12 mouse cellular contexts compared by ENCODE assay signal in the genomic region with DNA sequence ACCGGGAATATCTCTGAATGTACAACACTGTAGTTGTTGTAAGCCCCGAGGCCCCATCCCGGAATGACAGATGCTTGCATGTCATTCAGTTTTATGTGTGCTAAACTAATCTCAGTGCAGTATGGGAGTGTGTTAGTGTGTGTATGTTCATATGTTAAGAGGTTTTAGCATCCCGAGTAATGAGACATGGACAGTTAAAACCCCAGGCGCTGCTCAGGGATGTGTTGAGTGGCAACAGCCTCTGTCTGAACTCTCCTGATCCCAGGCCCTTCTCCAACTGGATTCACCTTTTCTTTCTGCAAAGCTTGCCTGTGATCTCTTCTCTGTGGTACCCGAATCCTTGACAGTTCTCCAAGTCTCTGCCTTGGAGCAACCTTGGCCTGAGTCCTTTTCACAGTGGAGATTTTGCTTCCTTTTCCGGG. TPM values are rescaled to one million over a fixed set of nuclear protein-coding genes. Genes with fewer than 3 reads are reported as not detected.
A peak's percentile ranks its signal among the peaks of the same experiment; 100 is the strongest.
DNase-seq lines count a peak whose midpoint lies in the region; ATAC-seq and TF ChIP-seq lines count a peak whose summit lies in the region.
"Had no signal": no experiment of that assay in that cellular context is flagged by ENCODE, and none has a peak within 500 bp of the region (broad histone marks: within the 10 kb centered on the region; RNA-seq: fewer than 3 reads in every experiment).

No protein-coding gene starts in this region.

- H3K9me3 ChIP-seq in midbrain, embryonic 16.5 days (replicated peaks; ENCODE audit: control insufficient read depth, low read length, poor library complexity, severe bottlenecking): no peaks in the 10 kb centered on the region
- no peaks in the 10 kb centered on the region for H3K9me3 ChIP-seq in midbrain, embryonic 10.5 days (replicated peaks)
- no peaks in the 10 kb centered on the region for H3K9me3 ChIP-seq in kidney, embryonic 15.5 days (replicated peaks)
- no peaks in the 10 kb centered on the region for H3K9me3 ChIP-seq in kidney, embryonic 16.5 days (ENCODE audit: low read length)
- H3K9me3 ChIP-seq: heart, embryonic 13.5 days; liver, embryonic 12.5 days had no signal

- WGBS in midbrain, embryonic 16.5 days: 79% methylated on average over 7 of the region's 7 CpGs
- WGBS in midbrain, embryonic 10.5 days: 82% methylated on average over 7 of the region's 7 CpGs
- 69% methylated on average over 7 of the region's 7 CpGs for WGBS in kidney, embryonic 15.5 days
- WGBS in kidney, embryonic 16.5 days: 72% methylated on average over 7 of the region's 7 CpGs

- H3K4me1 ChIP-seq in midbrain, embryonic 16.5 days (ENCODE audit: control insufficient read depth, insufficient read depth, low read length): peaks cover 3% of the 10 kb centered on the region; the same call in 1 of the 2 replicates
- peaks cover 12% of the 10 kb centered on the region for H3K4me1 ChIP-seq in midbrain, embryonic 10.5 days
- peaks cover 12% of the 10 kb centered on the region for H3K4me1 ChIP-seq in kidney, embryonic 15.5 days
- H3K4me1 ChIP-seq in kidney, embryonic 16.5 days (ENCODE audit: insufficient read depth, low read length): peaks cover 14% of the 10 kb centered on the region; the same call in 1 of the 2 replicates
- H3K4me1 ChIP-seq: liver, embryonic 12.5 days had no signal

- H3K36me3 ChIP-seq in midbrain, embryonic 16.5 days (ENCODE audit: control insufficient read depth, insufficient read depth, low read length): no peaks in the 10 kb centered on the region
- no peaks in the 10 kb centered on the region for H3K36me3 ChIP-seq in midbrain, embryonic 10.5 days
- no peaks in the 10 kb centered on the region for H3K36me3 ChIP-seq in kidney, embryonic 15.5 days
- no peaks in the 10 kb centered on the region for H3K36me3 ChIP-seq in kidney, embryonic 16.5 days (ENCODE audit: insufficient read depth, low read length)
- H3K36me3 ChIP-seq: heart, embryonic 13.5 days; liver, embryonic 12.5 days had no signal

- intact Hi-C loops in gastrocnemius, adult 2 months (cut with DNase I): loop anchor here (2.0 kb wide), 2 partner anchors 51 to 241 kb away; no protein-coding TSS in a partner anchor
- intact Hi-C loops in gastrocnemius, postnatal 14 days (cut with DNase I; ENCODE audit: low total_unique reads): no loop called here

- H3K4me2 ChIP-seq in midbrain, embryonic 16.5 days (ENCODE audit: low read length): no peak overlapping the region
- H3K4me2 ChIP-seq in kidney, embryonic 15.5 days: no peak overlapping the region
- no peak overlapping the region for H3K4me2 ChIP-seq in kidney, embryonic 16.5 days (replicated peaks; ENCODE audit: low read depth, low read length)
- H3K4me2 ChIP-seq: heart, embryonic 13.5 days; liver, embryonic 12.5 days; midbrain, embryonic 11.5 days had no signal

- no peak overlapping the region for H3K4me3 ChIP-seq in gastrocnemius, adult 2 months
- H3K4me3 ChIP-seq in midbrain, embryonic 16.5 days (ENCODE audit: low read depth, low read length): no peak overlapping the region
- H3K4me3 ChIP-seq in midbrain, embryonic 10.5 days: no peak overlapping the region
- no peak overlapping the region for H3K4me3 ChIP-seq in kidney, embryonic 15.5 days (replicated peaks)
- H3K4me3 ChIP-seq in kidney, embryonic 16.5 days (ENCODE audit: low read length): no peak overlapping the region
- H3K4me3 ChIP-seq: heart, embryonic 13.5 days; liver, embryonic 12.5 days had no signal

- no peak for DNase-seq in gastrocnemius, adult 2 months
- DNase-seq in gastrocnemius, postnatal 14 days: no peak
- DNase-seq in midbrain, embryonic 10.5 days (ENCODE audit: low spot score): no peak
- DNase-seq in cerebellum, postnatal 10 days: peak; percentile 69 to 75
- DNase-seq: thymus, postnatal 4 days had no signal

- ATAC-seq in midbrain, embryonic 16.5 days: peak; percentile 7; the same call in 1 of the 2 replicates
- ATAC-seq in kidney, embryonic 15.5 days (replicated peaks; ENCODE audit: low FRiP score): no peak
- ATAC-seq in kidney, embryonic 16.5 days (ENCODE audit: low FRiP score, low TSS enrichment): no peak
- ATAC-seq: inflammation-experienced regulatory T-cells, adult 6 months; liver, embryonic 12.5 days had no signal

- H3K9ac ChIP-seq in midbrain, embryonic 16.5 days (ENCODE audit: low read depth, low read length): no peak overlapping the region
- H3K9ac ChIP-seq in kidney, embryonic 15.5 days: no peak overlapping the region
- no peak overlapping the region for H3K9ac ChIP-seq in kidney, embryonic 16.5 days (replicated peaks; ENCODE audit: low read length)
- H3K9ac ChIP-seq: heart, embryonic 13.5 days; liver, embryonic 12.5 days had no signal

- H3K27me3 ChIP-seq in midbrain, embryonic 16.5 days (ENCODE audit: control insufficient read depth, insufficient read depth, low read depth, low read length): no peaks in the 10 kb centered on the region
- no peaks in the 10 kb centered on the region for H3K27me3 ChIP-seq in midbrain, embryonic 10.5 days (ENCODE audit: low read depth, poor library complexity, severe bottlenecking)
- no peaks in the 10 kb centered on the region for H3K27me3 ChIP-seq in kidney, embryonic 15.5 days
- no peaks in the 10 kb centered on the region for H3K27me3 ChIP-seq in kidney, embryonic 16.5 days (ENCODE audit: insufficient read depth, low read length)
- H3K27me3 ChIP-seq: heart, embryonic 13.5 days; liver, embryonic 12.5 days had no signal

- peak overlapping the region; percentile 91 for H3K27ac ChIP-seq in gastrocnemius, adult 2 months
- H3K27ac ChIP-seq in midbrain, embryonic 16.5 days (ENCODE audit: low read length): no peak overlapping the region
- H3K27ac ChIP-seq in midbrain, embryonic 10.5 days (replicated peaks): no peak overlapping the region
- no peak overlapping the region for H3K27ac ChIP-seq in kidney, embryonic 15.5 days
- no peak overlapping the region for H3K27ac ChIP-seq in kidney, embryonic 16.5 days (ENCODE audit: low read length)
- H3K27ac ChIP-seq: heart, embryonic 13.5 days; liver, embryonic 12.5 days had no signal

- no peak for TF ChIP-seq CTCF in gastrocnemius, adult 2 months (IDR thresholded peaks at IDR 0.05)

RNA-seq across cellular contexts. Expression of a gene that starts 52.5 kb away (rescaled TPM):
- total RNA-seq in gastrocnemius, adult 2 months (2021): 10 to 100 TPM; 13.9 to 14.8 TPM
- total RNA-seq in gastrocnemius, postnatal 14 days (2021): 10 to 100 TPM; 14.8 to 15.9 TPM
- polyA plus RNA-seq in midbrain, embryonic 16.5 days (2015; fragmentation: Nextera tagmentation; extraction: Ambion mirVana): 34.8 and 38.7 TPM in 2 replicates
- 14.0 and 16.8 TPM in 2 replicates for polyA plus RNA-seq in midbrain, embryonic 10.5 days (2016; fragmentation: Nextera tagmentation; extraction: Ambion mirVana)
- polyA plus RNA-seq in kidney, embryonic 15.5 days (2015; fragmentation: Nextera tagmentation; extraction: Ambion mirVana): 15.3 and 17.0 TPM in 2 replicates
- polyA plus RNA-seq in kidney, embryonic 16.5 days (2015; fragmentation: Nextera tagmentation; extraction: Ambion mirVana): 13.3 and 18.4 TPM in 2 replicates

RNA-seq across cellular contexts. Expression of a gene that starts 52.6 kb away (rescaled TPM):
- total RNA-seq in gastrocnemius, adult 2 months (2021): 1 to 10 TPM; 8.5 to 8.6 TPM
- total RNA-seq in gastrocnemius, postnatal 14 days (2021): 10 to 100 TPM in 1 of 2 experiments, 1 to 10 TPM in 1; 9.7 to 10.8 TPM
- 30.1 TPM in 2 replicates for polyA plus RNA-seq in midbrain, embryonic 16.5 days (2015; fragmentation: Nextera tagmentation; extraction: Ambion mirVana)
- polyA plus RNA-seq in midbrain, embryonic 10.5 days (2016; fragmentation: Nextera tagmentation; extraction: Ambion mirVana): 38.3 and 39.6 TPM in 2 replicates
- polyA plus RNA-seq in kidney, embryonic 15.5 days (2015; fragmentation: Nextera tagmentation; extraction: Ambion mirVana): 38.6 and 40.7 TPM in 2 replicates
- polyA plus RNA-seq in kidney, embryonic 16.5 days (2015; fragmentation: Nextera tagmentation; extraction: Ambion mirVana): 42.4 and 42.8 TPM in 2 replicates

Comparison
In these comparisons a context has a peak if more than half of its experiments do, and no peak if none do; other contexts are left out.
1. DNase-seq: peak in cerebellum, postnatal 10 days (2 of 2); none in gastrocnemius, adult 2 months (single experiment), gastrocnemius, postnatal 14 days (single experiment) and midbrain, embryonic 10.5 days (single experiment).